Mouse (Mus musculus) MEL (cell line): Measurements from ENCODE around the gene Gls2. TPM values are rescaled to one million over a fixed set of nuclear protein-coding genes. Genes with fewer than 3 reads are reported as not detected.
A peak's percentile ranks its signal among the peaks of the same experiment; 100 is the strongest.

ENCODE experiments used
- DNase-seq: peaks from one replicate; pipeline ENCODE4 v3.0.0; 2011; ENCODE audit warnings: low read depth, low spot score
- H3K27ac ChIP-seq: 2 replicates; pipeline ENCODE4 v1.5.1; 2012; ENCODE audit warnings: low read depth, mild to moderate bottlenecking, control low read depth, low read length, moderate library complexity; ENCODE audit not compliant: control insufficient read depth
- H3K27me3 ChIP-seq, 2 experiments: fragments of 150-350 bp in 1 of 2; sonication (generic) in 1 of 2; 2 replicates each; pipeline ENCODE4 v1.6.1; 2012; ENCODE audit warnings: low read length in 2 of 2, mild to moderate bottlenecking in 2 of 2, improper control_type of control experiment in 1 of 2, moderate library complexity in 1 of 2; ENCODE audit not compliant: insufficient read depth in 2 of 2, control insufficient read depth in 1 of 2
- H3K36me3 ChIP-seq, 2 experiments: 2 replicates each; pipeline ENCODE4 v1.6.1; 2012 to 2014; ENCODE audit warnings: low read length in 2 of 2, improper control_type of control experiment in 1 of 2, inconsistent platforms in 1 of 2, mild to moderate bottlenecking in 1 of 2; ENCODE audit not compliant: insufficient read depth in 2 of 2, control insufficient read depth in 1 of 2
- H3K4me1 ChIP-seq, 2 experiments: fragments of 150-350 bp in 1 of 2; sonication (generic) in 1 of 2; 2 replicates each; pipeline ENCODE4 v1.6.1; 2012; ENCODE audit warnings: low read length in 2 of 2, improper control_type of control experiment in 1 of 2, mild to moderate bottlenecking in 1 of 2; ENCODE audit not compliant: insufficient read depth in 2 of 2, control insufficient read depth in 1 of 2
- H3K4me3 ChIP-seq, 2 experiments: fragments of 150-350 bp in 1 of 2; sonication (generic) in 1 of 2; 2 replicates each; pipeline ENCODE4 v1.5.1; 2012; ENCODE audit warnings: low read depth in 2 of 2, low read length in 2 of 2, mild to moderate bottlenecking in 2 of 2, moderate library complexity in 2 of 2, control low read depth in 1 of 2, improper control_type of control experiment in 1 of 2; ENCODE audit not compliant: control insufficient read depth in 1 of 2, insufficient read depth in 1 of 2
- H3K79me2 ChIP-seq: 2 replicates; pipeline ENCODE4 v1.6.1; 2012; ENCODE audit warnings: mild to moderate bottlenecking, low read length, moderate library complexity; ENCODE audit not compliant: control insufficient read depth, poor library complexity, insufficient read depth
- H3K9ac ChIP-seq: 2 replicates; pipeline ENCODE4 v1.6.1; 2012; ENCODE audit warnings: low read depth, mild to moderate bottlenecking, control low read depth, low read length, moderate library complexity; ENCODE audit not compliant: control insufficient read depth, poor library complexity, severe bottlenecking
- H3K9me3 ChIP-seq: fragments of 150-350 bp; sonication (generic); replicated peaks from 2 replicates; pipeline ENCODE4 v1.6.1; 2012; ENCODE audit warnings: mild to moderate bottlenecking, low read length, improper control_type of control experiment, moderate library complexity; ENCODE audit not compliant: insufficient read depth
- CHD1 ChIP-seq: IDR thresholded peaks from 2 replicates; pipeline ENCODE4 v1.6.1; 2012; ENCODE audit warnings: low read depth, mild to moderate bottlenecking, inconsistent platforms, low read length, improper control_type of control experiment
- CTCF ChIP-seq, 3 experiments: IDR thresholded peaks in 2 of 3; conservative IDR thresholded peaks in 1 of 3; 2 replicates each; pipeline ENCODE4 v1.5.1; 2011 to 2012; ENCODE audit warnings: low read length in 3 of 3, low read depth in 2 of 3, mild to moderate bottlenecking in 2 of 3, improper control_type of control experiment in 1 of 3, inconsistent platforms in 1 of 3, mixed read lengths in 1 of 3, moderate library complexity in 1 of 3; ENCODE audit not compliant: control insufficient read depth in 1 of 3, insufficient read depth in 1 of 3, poor library complexity in 1 of 3, severe bottlenecking in 1 of 3
- E2F4 ChIP-seq: IDR thresholded peaks from 2 replicates; pipeline ENCODE4 v1.6.1; 2011; ENCODE audit warnings: low read depth, low read length, improper control_type of control experiment, borderline replicate concordance
- EP300 ChIP-seq, 2 experiments: IDR thresholded peaks; 2 replicates each; pipeline ENCODE4 v1.6.1; 2011; ENCODE audit warnings: improper control_type of control experiment in 2 of 2, low read length in 2 of 2, low read depth in 1 of 2, mild to moderate bottlenecking in 1 of 2
- ETS1 ChIP-seq: IDR thresholded peaks from 2 replicates; pipeline ENCODE4 v1.6.1; 2012; ENCODE audit warnings: low read depth, mild to moderate bottlenecking, inconsistent platforms, low read length, improper control_type of control experiment, moderate library complexity
- GABPA ChIP-seq: IDR thresholded peaks from 2 replicates; pipeline ENCODE4 v1.6.1; 2012; ENCODE audit warnings: low read depth, mild to moderate bottlenecking, inconsistent platforms, low read length, improper control_type of control experiment, moderate library complexity
- GATA1 ChIP-seq: IDR thresholded peaks from 2 replicates; pipeline ENCODE4 v1.6.1; 2011; ENCODE audit warnings: low read depth, low read length, improper control_type of control experiment
- HCFC1 ChIP-seq: IDR thresholded peaks from 2 replicates; pipeline ENCODE4 v1.6.1; 2012; ENCODE audit warnings: low read depth, mild to moderate bottlenecking, inconsistent platforms, low read length, improper control_type of control experiment, moderate library complexity
- MEF2A ChIP-seq: IDR thresholded peaks from 2 replicates; pipeline ENCODE4 v1.6.1; 2014; ENCODE audit warnings: low read depth, mild to moderate bottlenecking, inconsistent platforms, low read length, improper control_type of control experiment; ENCODE audit not compliant: poor library complexity, insufficient replicate concordance, severe bottlenecking; ENCODE audit errors: extremely low read depth
- MXI1 ChIP-seq: IDR thresholded peaks from 2 replicates; pipeline ENCODE4 v1.6.1; 2011; ENCODE audit warnings: mild to moderate bottlenecking, low read depth, low read length, improper control_type of control experiment
- MYB ChIP-seq: IDR thresholded peaks from 2 replicates; pipeline ENCODE4 v1.6.1; 2011; ENCODE audit warnings: mild to moderate bottlenecking, low read depth, low read length, improper control_type of control experiment
- MYC ChIP-seq: IDR thresholded peaks from 2 replicates; pipeline ENCODE4 v1.6.1; 2011; ENCODE audit warnings: low read depth, mild to moderate bottlenecking, low read length, improper control_type of control experiment, moderate library complexity
- NELFE ChIP-seq: IDR thresholded peaks from 2 replicates; pipeline ENCODE4 v1.6.1; 2011; ENCODE audit warnings: low read depth, low read length, improper control_type of control experiment
- NRF1 ChIP-seq: IDR thresholded peaks from 2 replicates; pipeline ENCODE4 v1.6.1; 2014; ENCODE audit warnings: low read depth, mild to moderate bottlenecking, inconsistent platforms, low read length, improper control_type of control experiment, moderate library complexity; ENCODE audit not compliant: poor library complexity, insufficient read depth, severe bottlenecking
- POLR2A ChIP-seq, 2 experiments: IDR thresholded peaks; 2 replicates each; pipeline ENCODE4 v1.6.1; 2011 to 2012; ENCODE audit warnings: low read length in 2 of 2, mild to moderate bottlenecking in 2 of 2, control low read depth in 1 of 2, improper control_type of control experiment in 1 of 2, low read depth in 1 of 2, moderate library complexity in 1 of 2; ENCODE audit not compliant: control insufficient read depth in 1 of 2, insufficient read depth in 1 of 2, poor library complexity in 1 of 2
- POLR2AphosphoS2 ChIP-seq: IDR thresholded peaks from 2 replicates; pipeline ENCODE4 v1.6.1; 2011; ENCODE audit warnings: low read length, improper control_type of control experiment
- POLR2AphosphoS5 ChIP-seq: IDR thresholded peaks from 2 replicates; pipeline ENCODE4 v1.6.1; 2012; ENCODE audit warnings: low read depth, borderline replicate concordance, mild to moderate bottlenecking, inconsistent platforms, low read length, moderate library complexity, mixed read lengths
- RAD21 ChIP-seq: IDR thresholded peaks from 2 replicates; pipeline ENCODE4 v1.6.1; 2011; ENCODE audit warnings: mild to moderate bottlenecking, low read depth, low read length, improper control_type of control experiment
- RCOR1 ChIP-seq: IDR thresholded peaks from 2 replicates; pipeline ENCODE4 v1.6.1; 2012; ENCODE audit warnings: low read depth, mild to moderate bottlenecking, inconsistent platforms, low read length, improper control_type of control experiment
- SIN3A ChIP-seq: IDR thresholded peaks from 2 replicates; pipeline ENCODE4 v1.6.1; 2012; ENCODE audit warnings: low read length, improper control_type of control experiment, inconsistent platforms
- TAL1 ChIP-seq: IDR thresholded peaks from 2 replicates; pipeline ENCODE4 v1.6.1; 2012; ENCODE audit warnings: mild to moderate bottlenecking, inconsistent platforms, low read length, moderate library complexity, mixed read lengths
- TBP ChIP-seq: IDR thresholded peaks from 2 replicates; pipeline ENCODE4 v1.8.0; 2011; ENCODE audit warnings: low read depth, low read length, improper control_type of control experiment
- TCF12 ChIP-seq: IDR thresholded peaks from 2 replicates; pipeline ENCODE4 v1.6.1; 2014; ENCODE audit warnings: low read depth, mild to moderate bottlenecking, inconsistent platforms, low read length, improper control_type of control experiment, moderate library complexity
- UBTF ChIP-seq: IDR thresholded peaks from 2 replicates; pipeline ENCODE4 v1.6.1; 2012; ENCODE audit warnings: low read depth, mild to moderate bottlenecking, inconsistent platforms, low read length, improper control_type of control experiment, moderate library complexity, borderline replicate concordance; ENCODE audit not compliant: insufficient read depth
- USF2 ChIP-seq, 2 experiments: IDR thresholded peaks; 2 replicates each; pipeline ENCODE4 v1.6.1; 2011 to 2012; ENCODE audit warnings: improper control_type of control experiment in 2 of 2, low read length in 2 of 2, borderline replicate concordance in 1 of 2, inconsistent platforms in 1 of 2, low read depth in 1 of 2, mild to moderate bottlenecking in 1 of 2; ENCODE audit not compliant: insufficient read depth in 1 of 2
- ZKSCAN1 ChIP-seq: IDR thresholded peaks from 2 replicates; pipeline ENCODE4 v1.6.1; 2012; ENCODE audit warnings: low read depth, mild to moderate bottlenecking, inconsistent platforms, low read length, improper control_type of control experiment, moderate library complexity
- ZMIZ1 ChIP-seq: IDR thresholded peaks from 2 replicates; pipeline ENCODE4 v1.6.1; 2012; ENCODE audit warnings: low read depth, mild to moderate bottlenecking, inconsistent platforms, low read length, improper control_type of control experiment, moderate library complexity
- ZNF384 ChIP-seq: IDR thresholded peaks from 2 replicates; pipeline ENCODE4 v1.6.1; 2012; ENCODE audit warnings: low read depth, mild to moderate bottlenecking, inconsistent platforms, low read length, improper control_type of control experiment
- polyA plus RNA-seq, 2 experiments: library from polyadenylated mRNA; stranded (reverse) in 1 of 2; unstranded in 1 of 2; fragments of >175 nt in 1 of 2; fragments of >200 nt in 1 of 2; gene quantifications; 2 replicates each; pipeline versions ENCODE4 v1.2.1 to v1.2.4; 2012; ENCODE audit warnings: low replicate concordance in 2 of 2, low read depth in 1 of 2; ENCODE audit not compliant: insufficient read length in 2 of 2, insufficient read depth in 1 of 2, missing spikeins in 1 of 2
- total RNA-seq: library from RNA; depleted of rRNA; stranded (reverse); fragments of 300-350 nt; gene quantifications from 2 replicates; pipeline ENCODE4 v1.2.3, GENCODE M21; 2012

Gene Gls2
- total and polyA plus RNA-seq, 3 experiments: 11.8 to 17.8 TPM; not detected in 1

- H3K27ac ChIP-seq: no peak overlapping the region
- no peaks in the 10 kb centered on the region for H3K9me3 ChIP-seq
- peak; percentile 79 for DNase-seq
- peaks cover 3 to 21% of the 10 kb centered on the region in 2 experiments for H3K4me1 ChIP-seq
- no peak overlapping the region for H3K4me3 ChIP-seq
- no peaks in the 10 kb centered on the region for H3K27me3 ChIP-seq
- no peaks in the 10 kb centered on the region for H3K79me2 ChIP-seq
- TF ChIP-seq ZKSCAN1: 0 out of 2 replicates have a peak, but pooled peaks have one; percentile 44
- TF ChIP-seq TCF12: peak; percentile 62
- no peak for TF ChIP-seq USF2 (IDR thresholded peaks at IDR 0.05; ENCODE audit: borderline replicate concordance in 1 of 2, insufficient read depth in 1 of 2, low read depth in 1 of 2, low read length in 2 of 2)
- peak; percentile 59; the same call in 1 of the 2 replicates for TF ChIP-seq SIN3A
- no peak for TF ChIP-seq ETS1
- TF ChIP-seq E2F4: no peak
- no peak for TF ChIP-seq MYB
- TF ChIP-seq EP300 (IDR thresholded peaks at IDR 0.05; ENCODE audit: low read depth in 1 of 2, low read length in 2 of 2): peak; percentile 63 to 69
- TF ChIP-seq NELFE: no peak
- TF ChIP-seq GATA1: peak; percentile 70
- no peak for TF ChIP-seq HCFC1
- TF ChIP-seq GABPA: no peak
- no peak for TF ChIP-seq POLR2AphosphoS5
- no peak for TF ChIP-seq MYC
- no peak for TF ChIP-seq TBP
- no peak for TF ChIP-seq UBTF
- TF ChIP-seq MEF2A: no peak
- no peak for TF ChIP-seq CHD1
- no peak for TF ChIP-seq POLR2AphosphoS2
- no peak for TF ChIP-seq ZNF384
- TF ChIP-seq POLR2A (IDR thresholded peaks at IDR 0.05; ENCODE audit: control insufficient read depth in 1 of 2, insufficient read depth in 1 of 2, low read depth in 1 of 2, low read length in 2 of 2, poor library complexity in 1 of 2): no peak
- no peak for TF ChIP-seq NRF1
- no peak for TF ChIP-seq MXI1
- peak; percentile 75 for TF ChIP-seq TAL1
- TF ChIP-seq ZMIZ1: no peak
- 0 out of 2 replicates have a peak, but pooled peaks have one; percentile 16 for TF ChIP-seq RCOR1
- no peak; a peak in 1 of 6 replicates for TF ChIP-seq CTCF (IDR thresholded peaks at IDR 0.05 in 2 of 3, conservative IDR thresholded peaks at IDR 0.05 in 1 of 3; ENCODE audit: control insufficient read depth in 1 of 3, insufficient read depth in 1 of 3, low read depth in 2 of 3, low read length in 3 of 3, poor library complexity in 1 of 3, severe bottlenecking in 1 of 3)
- no peak for TF ChIP-seq RAD21
- no peak overlapping the region for H3K9ac ChIP-seq
- peaks cover 0 to 20% of the 10 kb centered on the region in 2 experiments; a peak in 2 of 4 replicates for H3K36me3 ChIP-seq
These were observed 7.1 kb upstream of the Gls2 start for GRCm38 (mm10) chr10:128187181-128187605.
